Mouse (Mus musculus) heart, postnatal 0 days (tissue): ENCODE data around the gene Rhobtb3.

Source experiments
- CTCF ChIP-seq: IDR thresholded peaks from 2 replicates; pipeline ENCODE4 v1.5.1; 2016; ENCODE audit warnings: antibody characterized with exemption, control low read depth, low read depth
- EP300 ChIP-seq: IDR thresholded peaks from 2 replicates; pipeline ENCODE4 v1.6.1; 2016; ENCODE audit warnings: antibody characterized with exemption, low read depth

- TF ChIP-seq CTCF (no peak; the same call in 1 of the 2 replicates), EP300 (no peak)
Observed at GRCm38 (mm10) chr13:75931073-75931472, 12.7 kb downstream of the Rhobtb3 start.
